ENCODE assay signal across 10 mouse cellular contexts in the genomic region with DNA sequence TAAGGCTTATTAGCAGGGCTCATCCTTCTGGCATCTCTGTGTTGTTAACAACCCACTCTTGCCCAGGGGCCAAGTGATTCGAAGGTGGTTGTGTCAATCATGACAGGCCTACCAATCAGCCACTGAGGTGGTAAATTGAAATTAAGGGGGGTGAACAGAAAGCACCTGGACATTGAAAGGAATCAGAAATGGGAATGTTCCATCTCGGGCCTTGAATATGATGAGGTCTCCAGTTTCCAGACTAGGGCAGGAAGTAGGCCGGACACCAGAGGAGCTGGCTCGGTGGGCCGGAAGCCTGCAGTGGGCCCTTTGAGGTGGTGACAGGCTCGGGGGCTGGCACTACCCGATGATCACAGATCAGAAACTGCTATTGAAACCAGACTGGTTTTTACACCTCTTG. TPM values are rescaled to one million over a fixed set of nuclear protein-coding genes. Genes with fewer than 3 reads are reported as not detected.
DNase-seq lines count a peak whose midpoint lies in the region; ATAC-seq and TF ChIP-seq lines count a peak whose summit lies in the region.
"Had no signal": no experiment of that assay in that cellular context is flagged by ENCODE, and none has a peak within 500 bp of the region (broad histone marks: within the 10 kb centered on the region; RNA-seq: fewer than 3 reads in every experiment).

No protein-coding gene starts in this region.

- H3K4me2 ChIP-seq in limb, embryonic 12.5 days = peak overlapping the region; percentile 67; the same call in 1 of the 2 replicates

- TF ChIP-seq CTCF in thymus, adult 2 months (IDR thresholded peaks at IDR 0.05; ENCODE audit: borderline replicate concordance, control insufficient read depth, extremely low read depth, insufficient read depth, low read length, poor library complexity) = no peak

- H3K27ac ChIP-seq in thymus, adult 2 months (ENCODE audit: control insufficient read depth, insufficient read depth, low read length) = no peak overlapping the region; the same call in 1 of the 2 replicates
- H3K27ac ChIP-seq in limb, embryonic 12.5 days = no peak overlapping the region
- H3K27ac ChIP-seq: midbrain, embryonic 12.5 days had no signal

- no peaks in the 10 kb centered on the region for H3K27me3 ChIP-seq in thymus, adult 2 months (ENCODE audit: control insufficient read depth, insufficient read depth, low read length)
- no peaks in the 10 kb centered on the region for H3K27me3 ChIP-seq in limb, embryonic 12.5 days
- H3K27me3 ChIP-seq: Patski had no signal

- TF ChIP-seq POLR2A in thymus, adult 2 months (IDR thresholded peaks at IDR 0.05; ENCODE audit: control insufficient read depth, extremely low read depth, insufficient read depth, low read length, poor library complexity) = no peak

- peak; percentile 45 to 67 for DNase-seq in cerebellum, postnatal 25 days
- no peak for DNase-seq in cerebellum, adult 8-10 months
- DNase-seq in thymus, adult 2 months = peak; percentile 44
- no peak for DNase-seq in thymus, adult 18-20 months
- peak; percentile 89 for DNase-seq in induced T-regulatory cell, adult 2 months (ENCODE audit: low read depth)
- peak; percentile 45 to 57 for DNase-seq in thymus, postnatal 36 days
- no peak for DNase-seq in urinary bladder, adult 18-20 months (ENCODE audit: low spot score in 2 of 2)

- H3K4me3 ChIP-seq in thymus, adult 2 months (ENCODE audit: control insufficient read depth, insufficient read depth, low read length) = no peak overlapping the region
- no peak overlapping the region for H3K4me3 ChIP-seq in limb, embryonic 12.5 days (replicated peaks)
- H3K4me3 ChIP-seq: midbrain, embryonic 12.5 days had no signal

- ATAC-seq in limb, embryonic 12.5 days (ENCODE audit: insufficient number of reproducible peaks, insufficient read depth, low FRiP score, low TSS enrichment, low read depth) = no peak
- ATAC-seq: Patski had no signal

- WGBS in thymus, adult 2 months = 21% methylated on average over 7 of the region's 7 CpGs
- WGBS in limb, embryonic 12.5 days = 73% methylated on average over 7 of the region's 7 CpGs

- peaks cover 21% of the 10 kb centered on the region for H3K4me1 ChIP-seq in thymus, adult 2 months (replicated peaks; ENCODE audit: control insufficient read depth, insufficient read depth, low read length)
- H3K4me1 ChIP-seq in limb, embryonic 12.5 days (replicated peaks) = peaks cover 38% of the 10 kb centered on the region

- no peaks in the 10 kb centered on the region for H3K36me3 ChIP-seq in thymus, adult 2 months (ENCODE audit: control insufficient read depth, insufficient read depth, low read length)
- H3K36me3 ChIP-seq in limb, embryonic 12.5 days = peaks cover 6% of the 10 kb centered on the region; the same call in 1 of the 2 replicates
- H3K36me3 ChIP-seq: midbrain, embryonic 12.5 days had no signal

- H3K9ac ChIP-seq in limb, embryonic 12.5 days (replicated peaks) = no peak overlapping the region
- H3K9ac ChIP-seq: midbrain, embryonic 12.5 days had no signal

- H3K9me3 ChIP-seq in limb, embryonic 12.5 days = no peaks in the 10 kb centered on the region
- H3K9me3 ChIP-seq: midbrain, embryonic 12.5 days had no signal

RNA-seq across cellular contexts. Expression of gene C1qtnf6, which starts 3.2 kb away (rescaled TPM):
- 12.5 and 13.5 TPM in 2 replicates for polyA plus RNA-seq in thymus, adult 2 months (2012; rRNA removed)
- polyA plus RNA-seq in limb, embryonic 12.5 days (2016; fragmentation: Nextera tagmentation; extraction: Ambion mirVana) = 14.8 and 20.0 TPM in 2 replicates

RNA-seq across cellular contexts. Expression of gene Sstr3, which starts 16.5 kb away (rescaled TPM):
- polyA plus RNA-seq in thymus, adult 2 months (2012; rRNA removed) = 1.6 and 2.2 TPM in 2 replicates
- polyA plus RNA-seq in limb, embryonic 12.5 days (2016; fragmentation: Nextera tagmentation; extraction: Ambion mirVana) = 0.05 TPM in 1 of 2 replicates, not detected in the other

RNA-seq across cellular contexts. Expression of gene Il2rb, which starts 32.9 kb away (rescaled TPM):
- polyA plus RNA-seq in thymus, adult 2 months (2012; rRNA removed) = 49.7 and 53.7 TPM in 2 replicates
- polyA plus RNA-seq in limb, embryonic 12.5 days (2016; fragmentation: Nextera tagmentation; extraction: Ambion mirVana) = 0.05 and 0.08 TPM in 2 replicates
- polyA plus RNA-seq: midbrain, embryonic 12.5 days had no signal

RNA-seq across cellular contexts. Expression of gene Rac2, which starts 44.6 kb away (rescaled TPM):
- polyA plus RNA-seq in thymus, adult 2 months (2012; rRNA removed) = 1,833 and 1,914 TPM in 2 replicates
- polyA plus RNA-seq in limb, embryonic 12.5 days (2016; fragmentation: Nextera tagmentation; extraction: Ambion mirVana) = 5.1 and 6.0 TPM in 2 replicates
- polyA plus RNA-seq: Patski had no signal

RNA-seq across cellular contexts. Expression of gene Tmprss6, which starts 59.5 kb away (rescaled TPM):
- 0.39 and 1.5 TPM in 2 replicates for polyA plus RNA-seq in thymus, adult 2 months (2012; rRNA removed)
- 0.10 TPM in 1 of 2 replicates, not detected in the other for polyA plus RNA-seq in limb, embryonic 12.5 days (2016; fragmentation: Nextera tagmentation; extraction: Ambion mirVana)

Comparison
In these comparisons a context has a peak if more than half of its experiments do, and no peak if none do; other contexts are left out.
1. DNase-seq: peak in cerebellum, postnatal 25 days (2 of 2), thymus, adult 2 months (single experiment), induced T-regulatory cell, adult 2 months (single experiment) and thymus, postnatal 36 days (2 of 2); none in cerebellum, adult 8-10 months (single experiment), thymus, adult 18-20 months (0 of 2) and urinary bladder, adult 18-20 months (0 of 2).
2. RNA of gene Il2rb, which starts 32.9 kb away (polyA plus RNA-seq): 49.7 to 53.7 TPM in thymus, adult 2 months; 0.05 to 0.08 TPM in limb, embryonic 12.5 days; every median in the first group is over 10 times any median in the second.